Mouse (Mus musculus): Measurements from ENCODE around the gene Samd11.
A peak's percentile ranks its signal among the peaks of the same experiment; 100 is the strongest.

Gene Samd11

GRCm38 (mm10) chr4:156255078-156255839 is at the start of gene Samd11:
TSS of gene Samd11 (minus strand) at chr4:156255657.
- no peaks in the 10 kb centered on the region for H3K27me3 ChIP-seq (ENCODE audit: control insufficient read depth, insufficient read depth, low read length, poor library complexity, severe bottlenecking)
- peak; percentile 50 for DNase-seq (ENCODE audit: low read depth, low spot score)
- H3K36me3 ChIP-seq (ENCODE audit: control insufficient read depth, insufficient read depth, low read length, poor library complexity, severe bottlenecking), result no peaks in the 10 kb centered on the region

- Histone ChIP-seq H3K36me3 (ENCODE audit: control insufficient read depth, insufficient read depth, low read length, poor library complexity, severe bottlenecking) (no peaks in the 10 kb centered on the region), H3K27me3 (ENCODE audit: control insufficient read depth, insufficient read depth, low read length, poor library complexity, severe bottlenecking) (no peaks in the 10 kb centered on the region)
- peak; percentile 48 for DNase-seq (ENCODE audit: low read depth, low spot score)
Measured at GRCm38 (mm10) chr4:156254361-156255077, 938 bp downstream of the Samd11 start.

GRCm38 (mm10) chr4:156253043-156253442 is 2.4 kb downstream of the Samd11 start:
- DNase-seq (ENCODE audit: low read depth, low spot score), result no peak
- Histone ChIP-seq H3K36me3 (ENCODE audit: control insufficient read depth, insufficient read depth, low read length, poor library complexity, severe bottlenecking) (peaks cover 2% of the 10 kb centered on the region; the same call in 1 of the 2 replicates), H3K27me3 (ENCODE audit: control insufficient read depth, insufficient read depth, low read length, poor library complexity, severe bottlenecking) (no peaks in the 10 kb centered on the region)

GRCm38 (mm10) chr4:156252619-156253018 is 2.8 kb downstream of the Samd11 start:
- H3K36me3 ChIP-seq (ENCODE audit: control insufficient read depth, insufficient read depth, low read length, poor library complexity, severe bottlenecking), result peaks cover 4% of the 10 kb centered on the region; the same call in 1 of the 2 replicates
- DNase-seq (ENCODE audit: low read depth, low spot score), result no peak

GRCm38 (mm10) chr4:156252140-156252539 is 3.3 kb downstream of the Samd11 start:
- DNase-seq (ENCODE audit: low read depth, low spot score), result no peak
- H3K27me3 ChIP-seq (ENCODE audit: control insufficient read depth, insufficient read depth, low read length, poor library complexity, severe bottlenecking), result no peaks in the 10 kb centered on the region
- peaks cover 5% of the 10 kb centered on the region; the same call in 1 of the 2 replicates for H3K36me3 ChIP-seq (ENCODE audit: control insufficient read depth, insufficient read depth, low read length, poor library complexity, severe bottlenecking)

More at GRCm38 (mm10) chr4:156252619-156253018, 2.8 kb downstream of the Samd11 start:
- no peaks in the 10 kb centered on the region for H3K27me3 ChIP-seq (ENCODE audit: control insufficient read depth, insufficient read depth, low read length, poor library complexity, severe bottlenecking)

GRCm38 (mm10) chr4:156251081-156251480 is 4.4 kb downstream of the Samd11 start:
- H3K27me3 ChIP-seq (ENCODE audit: control insufficient read depth, insufficient read depth, low read length, poor library complexity, severe bottlenecking), result no peaks in the 10 kb centered on the region
- H3K36me3 ChIP-seq (ENCODE audit: control insufficient read depth, insufficient read depth, low read length, poor library complexity, severe bottlenecking), result peaks cover 7% of the 10 kb centered on the region
- no peak for DNase-seq (ENCODE audit: low read depth, low spot score)

GRCm38 (mm10) chr4:156249567-156249966 is 5.9 kb downstream of the Samd11 start:
- H3K27me3 ChIP-seq (ENCODE audit: control insufficient read depth, insufficient read depth, low read length, poor library complexity, severe bottlenecking), result no peaks in the 10 kb centered on the region
- peaks cover 7% of the 10 kb centered on the region for H3K36me3 ChIP-seq (ENCODE audit: control insufficient read depth, insufficient read depth, low read length, poor library complexity, severe bottlenecking)
- DNase-seq (ENCODE audit: low read depth, low spot score), result no peak

- H3K36me3 ChIP-seq (ENCODE audit: control insufficient read depth, insufficient read depth, low read length, poor library complexity, severe bottlenecking), result peaks cover 14% of the 10 kb centered on the region
- no peaks in the 10 kb centered on the region for H3K27me3 ChIP-seq (ENCODE audit: control insufficient read depth, insufficient read depth, low read length, poor library complexity, severe bottlenecking)
- DNase-seq (ENCODE audit: low read depth, low spot score), result peak; percentile 72
Measured at GRCm38 (mm10) chr4:156236651-156237447, 18.6 kb downstream of the Samd11 start.

- Histone ChIP-seq H3K27me3 (ENCODE audit: control insufficient read depth, insufficient read depth, low read length, poor library complexity, severe bottlenecking) (no peaks in the 10 kb centered on the region), H3K36me3 (ENCODE audit: control insufficient read depth, insufficient read depth, low read length, poor library complexity, severe bottlenecking) (peaks cover 18% of the 10 kb centered on the region)
- DNase-seq (ENCODE audit: low read depth, low spot score), result peak; percentile 94
Measured at GRCm38 (mm10) chr4:156235808-156236533, 19.5 kb downstream of the Samd11 start, which contains the start of gene Noc2l. TSS of gene Noc2l (plus strand) at chr4:156236010.

GRCm38 (mm10) chr4:156235360-156235770 is 20.1 kb downstream of the Samd11 start:
- peaks cover 14% of the 10 kb centered on the region for H3K36me3 ChIP-seq (ENCODE audit: control insufficient read depth, insufficient read depth, low read length, poor library complexity, severe bottlenecking)
- peak; percentile 31 for DNase-seq (ENCODE audit: low read depth, low spot score)
- H3K27me3 ChIP-seq (ENCODE audit: control insufficient read depth, insufficient read depth, low read length, poor library complexity, severe bottlenecking), result no peaks in the 10 kb centered on the region

- Histone ChIP-seq H3K36me3 (ENCODE audit: control insufficient read depth, insufficient read depth, low read length, poor library complexity, severe bottlenecking) (peaks cover 12% of the 10 kb centered on the region), H3K27me3 (ENCODE audit: control insufficient read depth, insufficient read depth, low read length, poor library complexity, severe bottlenecking) (no peaks in the 10 kb centered on the region)
- peak; percentile 66 for DNase-seq (ENCODE audit: low read depth, low spot score)
Measured at GRCm38 (mm10) chr4:156234701-156235213, 20.7 kb downstream of the Samd11 start, which contains the start of gene Plekhn1. TSS of gene Plekhn1 (minus strand) at chr4:156234857.

GRCm38 (mm10) chr4:156234021-156234501 is 21.4 kb downstream of the Samd11 start:
- DNase-seq (ENCODE audit: low read depth, low spot score), result no peak
- Histone ChIP-seq H3K36me3 (ENCODE audit: control insufficient read depth, insufficient read depth, low read length, poor library complexity, severe bottlenecking) (peaks cover 6% of the 10 kb centered on the region), H3K27me3 (ENCODE audit: control insufficient read depth, insufficient read depth, low read length, poor library complexity, severe bottlenecking) (no peaks in the 10 kb centered on the region)

GRCm38 (mm10) chr4:156228393-156229024 is 26.9 kb downstream of the Samd11 start:
- Histone ChIP-seq H3K27me3 (ENCODE audit: control insufficient read depth, insufficient read depth, low read length, poor library complexity, severe bottlenecking) (no peaks in the 10 kb centered on the region), H3K36me3 (ENCODE audit: control insufficient read depth, insufficient read depth, low read length, poor library complexity, severe bottlenecking) (peaks cover 6% of the 10 kb centered on the region)
- DNase-seq (ENCODE audit: low read depth, low spot score), result no peak

Data from splenic B cell, adult 2 months (primary cell).